Mouse (Mus musculus): ENCODE measurements at regions not wholly inside any gene's neighbourhood (a gene's known extent, or its start where the extent isn't known, plus 50 kb on each side); places are given as distances from the start of the nearest gene placed in this dataset.

- ATAC-seq (replicated peaks in 1 of 2; ENCODE audit: insufficient read depth in 1 of 2, low FRiP score in 2 of 2, low TSS enrichment in 1 of 2, low read depth in 1 of 2, poor library complexity in 2 of 2, severe bottlenecking in 2 of 2) = no peak
These were observed 487.5 kb upstream of the Syt1 start for GRCm38 (mm10) chr10:109498301-109498700.

GRCm38 (mm10) chr10:109496161-109496560, 485.4 kb upstream of the Syt1 start:
- no peak for ATAC-seq (replicated peaks in 1 of 2; ENCODE audit: insufficient read depth in 1 of 2, low FRiP score in 2 of 2, low TSS enrichment in 1 of 2, low read depth in 1 of 2, poor library complexity in 2 of 2, severe bottlenecking in 2 of 2)

- no peak for ATAC-seq (replicated peaks in 1 of 2; ENCODE audit: insufficient read depth in 1 of 2, low FRiP score in 2 of 2, low TSS enrichment in 1 of 2, low read depth in 1 of 2, poor library complexity in 2 of 2, severe bottlenecking in 2 of 2)
These were observed 480.0 kb upstream of the Syt1 start for GRCm38 (mm10) chr10:109490765-109491164.

- no peak for ATAC-seq (replicated peaks in 1 of 2; ENCODE audit: insufficient read depth in 1 of 2, low FRiP score in 2 of 2, low TSS enrichment in 1 of 2, low read depth in 1 of 2, poor library complexity in 2 of 2, severe bottlenecking in 2 of 2)
These were observed 477.2 kb upstream of the Syt1 start for GRCm38 (mm10) chr10:109488000-109488399.

GRCm38 (mm10) chr10:109486917-109487604, 476.3 kb upstream of the Syt1 start:
- no peak for ATAC-seq (replicated peaks in 1 of 2; ENCODE audit: insufficient read depth in 1 of 2, low FRiP score in 2 of 2, low TSS enrichment in 1 of 2, low read depth in 1 of 2, poor library complexity in 2 of 2, severe bottlenecking in 2 of 2)

GRCm38 (mm10) chr10:109480551-109480950, 469.8 kb upstream of the Syt1 start:
- ATAC-seq (replicated peaks in 1 of 2; ENCODE audit: insufficient read depth in 1 of 2, low FRiP score in 2 of 2, low TSS enrichment in 1 of 2, low read depth in 1 of 2, poor library complexity in 2 of 2, severe bottlenecking in 2 of 2) = no peak

GRCm38 (mm10) chr10:109479941-109480340, 469.2 kb upstream of the Syt1 start:
- no peak for ATAC-seq (replicated peaks in 1 of 2; ENCODE audit: insufficient read depth in 1 of 2, low FRiP score in 2 of 2, low TSS enrichment in 1 of 2, low read depth in 1 of 2, poor library complexity in 2 of 2, severe bottlenecking in 2 of 2)

GRCm38 (mm10) chr10:109466516-109466915, 455.7 kb upstream of the Syt1 start:
- no peak for ATAC-seq (replicated peaks in 1 of 2; ENCODE audit: insufficient read depth in 1 of 2, low FRiP score in 2 of 2, low TSS enrichment in 1 of 2, low read depth in 1 of 2, poor library complexity in 2 of 2, severe bottlenecking in 2 of 2)

- ATAC-seq (replicated peaks in 1 of 2; ENCODE audit: insufficient read depth in 1 of 2, low FRiP score in 2 of 2, low TSS enrichment in 1 of 2, low read depth in 1 of 2, poor library complexity in 2 of 2, severe bottlenecking in 2 of 2) = no peak
These were observed 420.3 kb upstream of the Syt1 start for GRCm38 (mm10) chr10:109431112-109431511.

- ATAC-seq (replicated peaks in 1 of 2; ENCODE audit: insufficient read depth in 1 of 2, low FRiP score in 2 of 2, low TSS enrichment in 1 of 2, low read depth in 1 of 2, poor library complexity in 2 of 2, severe bottlenecking in 2 of 2) = no peak
These were observed 417.1 kb upstream of the Syt1 start for GRCm38 (mm10) chr10:109427878-109428277.

GRCm38 (mm10) chr10:109407011-109407410, 396.2 kb upstream of the Syt1 start:
- ATAC-seq (replicated peaks in 1 of 2; ENCODE audit: insufficient read depth in 1 of 2, low FRiP score in 2 of 2, low TSS enrichment in 1 of 2, low read depth in 1 of 2, poor library complexity in 2 of 2, severe bottlenecking in 2 of 2) = no peak

GRCm38 (mm10) chr10:109405116-109405685, 394.4 kb upstream of the Syt1 start:
- ATAC-seq (replicated peaks in 1 of 2; ENCODE audit: insufficient read depth in 1 of 2, low FRiP score in 2 of 2, low TSS enrichment in 1 of 2, low read depth in 1 of 2, poor library complexity in 2 of 2, severe bottlenecking in 2 of 2) = no peak

- ATAC-seq (replicated peaks in 1 of 2; ENCODE audit: insufficient read depth in 1 of 2, low FRiP score in 2 of 2, low TSS enrichment in 1 of 2, low read depth in 1 of 2, poor library complexity in 2 of 2, severe bottlenecking in 2 of 2) = no peak
These were observed 373.0 kb upstream of the Syt1 start for GRCm38 (mm10) chr10:109383758-109384157.

GRCm38 (mm10) chr10:109378846-109379245, 368.1 kb upstream of the Syt1 start:
- no peak for ATAC-seq (replicated peaks in 1 of 2; ENCODE audit: insufficient read depth in 1 of 2, low FRiP score in 2 of 2, low TSS enrichment in 1 of 2, low read depth in 1 of 2, poor library complexity in 2 of 2, severe bottlenecking in 2 of 2)

GRCm38 (mm10) chr10:109360161-109360560, 349.4 kb upstream of the Syt1 start:
- no peak for ATAC-seq (replicated peaks in 1 of 2; ENCODE audit: insufficient read depth in 1 of 2, low FRiP score in 2 of 2, low TSS enrichment in 1 of 2, low read depth in 1 of 2, poor library complexity in 2 of 2, severe bottlenecking in 2 of 2)

GRCm38 (mm10) chr10:109358812-109359211, 348.0 kb upstream of the Syt1 start:
- ATAC-seq (replicated peaks in 1 of 2; ENCODE audit: insufficient read depth in 1 of 2, low FRiP score in 2 of 2, low TSS enrichment in 1 of 2, low read depth in 1 of 2, poor library complexity in 2 of 2, severe bottlenecking in 2 of 2) = no peak

GRCm38 (mm10) chr10:109332846-109333386, 322.1 kb upstream of the Syt1 start:
- ATAC-seq (replicated peaks in 1 of 2; ENCODE audit: insufficient read depth in 1 of 2, low FRiP score in 2 of 2, low TSS enrichment in 1 of 2, low read depth in 1 of 2, poor library complexity in 2 of 2, severe bottlenecking in 2 of 2) = no peak

GRCm38 (mm10) chr10:109309286-109309685, 298.5 kb upstream of the Syt1 start:
- ATAC-seq (replicated peaks in 1 of 2; ENCODE audit: insufficient read depth in 1 of 2, low FRiP score in 2 of 2, low TSS enrichment in 1 of 2, low read depth in 1 of 2, poor library complexity in 2 of 2, severe bottlenecking in 2 of 2) = no peak

- ATAC-seq (replicated peaks in 1 of 2; ENCODE audit: insufficient read depth in 1 of 2, low FRiP score in 2 of 2, low TSS enrichment in 1 of 2, low read depth in 1 of 2, poor library complexity in 2 of 2, severe bottlenecking in 2 of 2) = no peak
These were observed 289.4 kb upstream of the Syt1 start for GRCm38 (mm10) chr10:109300199-109300598.
